In genomic region chr4:139411351-139411750, GRCm38 (mm10) we compare ENCODE assay signal across 20 mouse cellular contexts. TPM values are rescaled to one million over a fixed set of nuclear protein-coding genes. Genes with fewer than 3 reads are reported as not detected.
A peak's percentile ranks its signal among the peaks of the same experiment; 100 is the strongest.
DNase-seq lines count a peak whose midpoint lies in the region; ATAC-seq lines count a peak whose summit lies in the region.
"Had no signal": no experiment of that assay in that cellular context is flagged by ENCODE, and none has a peak within 500 bp of the region (broad histone marks: within the 10 kb centered on the region; RNA-seq: fewer than 3 reads in every experiment).

No protein-coding gene starts in this region.

- DNase-seq in heart, adult 11 months = peak; percentile 95
- peak; percentile 30 for DNase-seq in ovary, adult 18-20 months (ENCODE audit: low spot score)
- DNase-seq in ovary, postnatal 36 days (ENCODE audit: low spot score) = no peak
- DNase-seq in adrenal gland, postnatal 36 days = peak; percentile 87 to 89
- no peak for DNase-seq in gastrocnemius, postnatal 25 days
- DNase-seq: cerebellum, adult 8-10 months; gastrocnemius, postnatal 36 days; kidney, postnatal 4 days; lung, adult 18-20 months; lung, postnatal 10 days had no signal

- no peaks in the 10 kb centered on the region for H3K4me1 ChIP-seq in heart, embryonic 11.5 days (ENCODE audit: control insufficient read depth, insufficient read depth, low read length)
- H3K4me1 ChIP-seq in midbrain, embryonic 15.5 days = no peaks in the 10 kb centered on the region
- H3K4me1 ChIP-seq: forebrain, embryonic 10.5 days; hindbrain, embryonic 12.5 days; kidney, embryonic 15.5 days; limb, embryonic 13.5 days; liver, embryonic 12.5 days; midbrain, embryonic 10.5 days had no signal

- WGBS in heart, embryonic 11.5 days (ENCODE audit: insufficient replicate concordance) = 79% methylated on average over 3 of the region's 3 CpGs
- 94% methylated on average over 3 of the region's 3 CpGs for WGBS in midbrain, embryonic 15.5 days

- no peak for ATAC-seq in heart, embryonic 11.5 days (replicated peaks; ENCODE audit: insufficient number of reproducible peaks, low FRiP score, low TSS enrichment)
- ATAC-seq in midbrain, embryonic 15.5 days (replicated peaks) = no peak
- ATAC-seq: forebrain, embryonic 16.5 days; intestine, postnatal 0 days; liver, embryonic 12.5 days had no signal

- H3K4me2 ChIP-seq in heart, embryonic 11.5 days = no peak overlapping the region
- H3K4me2 ChIP-seq in midbrain, embryonic 15.5 days = no peak overlapping the region
- H3K4me2 ChIP-seq: hindbrain, embryonic 12.5 days; kidney, embryonic 15.5 days; limb, embryonic 13.5 days; liver, embryonic 12.5 days had no signal

- no peak overlapping the region for H3K9ac ChIP-seq in heart, embryonic 11.5 days (ENCODE audit: low read depth, low read length)
- H3K9ac ChIP-seq in midbrain, embryonic 15.5 days = no peak overlapping the region
- H3K9ac ChIP-seq: hindbrain, embryonic 12.5 days; kidney, embryonic 15.5 days; limb, embryonic 13.5 days; liver, embryonic 12.5 days had no signal

- H3K27ac ChIP-seq in heart, embryonic 11.5 days (ENCODE audit: low read depth, low read length) = no peak overlapping the region
- H3K27ac ChIP-seq in midbrain, embryonic 15.5 days = no peak overlapping the region
- H3K27ac ChIP-seq: forebrain, embryonic 10.5 days; hindbrain, embryonic 12.5 days; kidney, embryonic 15.5 days; limb, embryonic 13.5 days; liver, embryonic 12.5 days; midbrain, embryonic 10.5 days had no signal

- no peaks in the 10 kb centered on the region for H3K9me3 ChIP-seq in heart, embryonic 11.5 days (replicated peaks; ENCODE audit: control insufficient read depth, low read length)
- H3K9me3 ChIP-seq in midbrain, embryonic 15.5 days = no peaks in the 10 kb centered on the region
- H3K9me3 ChIP-seq: forebrain, embryonic 10.5 days; hindbrain, embryonic 12.5 days; kidney, embryonic 15.5 days; limb, embryonic 13.5 days; liver, embryonic 12.5 days; midbrain, embryonic 10.5 days had no signal

- H3K4me3 ChIP-seq in heart, embryonic 11.5 days (ENCODE audit: low read depth, low read length) = no peak overlapping the region
- no peak overlapping the region for H3K4me3 ChIP-seq in midbrain, embryonic 15.5 days
- H3K4me3 ChIP-seq: forebrain, embryonic 10.5 days; hindbrain, embryonic 12.5 days; kidney, embryonic 15.5 days; limb, embryonic 13.5 days; liver, embryonic 12.5 days; midbrain, embryonic 10.5 days had no signal

- H3K36me3 ChIP-seq in heart, embryonic 11.5 days (ENCODE audit: control insufficient read depth, insufficient read depth, low read length) = peaks cover 71% of the 10 kb centered on the region
- peaks cover 98% of the 10 kb centered on the region for H3K36me3 ChIP-seq in midbrain, embryonic 15.5 days (replicated peaks)

- no peaks in the 10 kb centered on the region for H3K27me3 ChIP-seq in heart, embryonic 11.5 days (ENCODE audit: control insufficient read depth, insufficient read depth, low read length)
- H3K27me3 ChIP-seq in midbrain, embryonic 15.5 days (replicated peaks) = no peaks in the 10 kb centered on the region
- H3K27me3 ChIP-seq: hindbrain, embryonic 12.5 days; kidney, embryonic 15.5 days; limb, embryonic 13.5 days; liver, embryonic 12.5 days had no signal

RNA-seq across cellular contexts. Expression of gene Ubr4, which starts 58.9 kb away (rescaled TPM):
- 69.0 and 71.5 TPM in 2 replicates for polyA plus RNA-seq in heart, embryonic 11.5 days (2014; fragmentation: Nextera tagmentation; extraction: Ambion mirVana)
- total RNA-seq in adrenal gland, postnatal 36 days (2021) = 100 to 1,000 TPM; 159 to 191 TPM
- polyA plus RNA-seq in midbrain, embryonic 15.5 days (2015; fragmentation: Nextera tagmentation; extraction: Ambion mirVana) = 101 and 111 TPM in 2 replicates
- total RNA-seq in gastrocnemius, postnatal 25 days (2021) = 10 to 100 TPM; 79.0 to 90.6 TPM

RNA-seq across cellular contexts. Expression of gene Emc1, which starts 59.0 kb away (rescaled TPM):
- polyA plus RNA-seq in heart, embryonic 11.5 days (2014; fragmentation: Nextera tagmentation; extraction: Ambion mirVana) = 31.8 and 38.4 TPM in 2 replicates
- total RNA-seq in adrenal gland, postnatal 36 days (2021) = 10 to 100 TPM; 53.0 to 63.1 TPM
- polyA plus RNA-seq in midbrain, embryonic 15.5 days (2015; fragmentation: Nextera tagmentation; extraction: Ambion mirVana) = 47.6 and 50.8 TPM in 2 replicates
- total RNA-seq in gastrocnemius, postnatal 25 days (2021) = 10 to 100 TPM; 26.3 to 28.4 TPM

RNA-seq across cellular contexts. Expression of gene Mrto4, which starts 59.0 kb away (rescaled TPM):
- polyA plus RNA-seq in heart, embryonic 11.5 days (2014; fragmentation: Nextera tagmentation; extraction: Ambion mirVana) = 88.6 and 98.2 TPM in 2 replicates
- total RNA-seq in adrenal gland, postnatal 36 days (2021) = 10 to 100 TPM; 65.3 to 78.7 TPM
- polyA plus RNA-seq in midbrain, embryonic 15.5 days (2015; fragmentation: Nextera tagmentation; extraction: Ambion mirVana) = 81.7 and 88.6 TPM in 2 replicates
- 10 to 100 TPM; 32.7 to 33.3 TPM for total RNA-seq in gastrocnemius, postnatal 25 days (2021)

Comparison
In these comparisons a context has a peak if more than half of its experiments do, and no peak if none do; other contexts are left out.
1. DNase-seq: peak in heart, adult 11 months (single experiment), ovary, adult 18-20 months (single experiment) and adrenal gland, postnatal 36 days (2 of 2); none in ovary, postnatal 36 days (single experiment) and gastrocnemius, postnatal 25 days (single experiment).